Mouse (Mus musculus) c-Kit-positive CD71-positive TER-119-negative erythroid progenitor cells, embryonic 14.5 days (primary cell): ENCODE measurements around the gene Olfr887.

Experiments used
- DNase-seq: peaks from one replicate; pipeline ENCODE4 v3.0.0-alpha.2; 2013; ENCODE audit warnings: low read depth

Gene Olfr887

GRCm38 (mm10) chr9:38083772-38084171 lies at the start of gene Olfr887:
TSS of gene Olfr887 (plus strand) at chr9:38084072.
- no peak for DNase-seq

- no peak for DNase-seq
Measured at GRCm38 (mm10) chr9:38046255-38046654, 37.6 kb upstream of the Olfr887 start, which contains the start of gene Olfr884. TSS of gene Olfr884 (plus strand) at chr9:38046555.

GRCm38 (mm10) chr9:38061022-38061421 lies 22.9 kb upstream of the Olfr887 start, which contains the start of gene Olfr885:
TSS of gene Olfr885 (plus strand) at chr9:38061322.
- DNase-seq, result no peak

- DNase-seq, result no peak
Measured at GRCm38 (mm10) chr9:38107828-38108227, 24.0 kb downstream of the Olfr887 start, which contains the start of gene Olfr888. TSS of gene Olfr888 (plus strand) at chr9:38108128.

- DNase-seq, result no peak
Measured at GRCm38 (mm10) chr9:38114898-38115297, 31.0 kb downstream of the Olfr887 start, which contains the start of gene Olfr889. TSS of gene Olfr889 (plus strand) at chr9:38115198.
